Mouse (Mus musculus): ENCODE measurements around the gene Slc6a17.

GRCm38 (mm10) chr3:107424258-107425041 lies 93.4 kb downstream of the Slc6a17 start:
- TF ChIP-seq POLR2A (IDR thresholded peaks at IDR 0.05; ENCODE audit: insufficient read depth, low read length) (no peak), CTCF (IDR thresholded peaks at IDR 0.05; ENCODE audit: low read depth, low read length) (no peak), EP300 (IDR thresholded peaks at IDR 0.05; ENCODE audit: insufficient read depth, low read depth, low read length) (no peak)
